Comparison of ENCODE assay signal across 15 mouse cellular contexts in genomic region chr11:118222351-118222885, GRCm38 (mm10). TPM values are rescaled to one million over a fixed set of nuclear protein-coding genes. Genes with fewer than 3 reads are reported as not detected.
DNase-seq lines count a peak whose midpoint lies in the region; ATAC-seq and TF ChIP-seq lines count a peak whose summit lies in the region.
"Had no signal": no experiment of that assay in that cellular context is flagged by ENCODE, and none has a peak within 500 bp of the region (broad histone marks: within the 10 kb centered on the region; RNA-seq: fewer than 3 reads in every experiment).

No protein-coding gene starts in this region.

- ATAC-seq in heart, embryonic 15.5 days (replicated peaks; ENCODE audit: insufficient number of reproducible peaks, insufficient read depth, low FRiP score, low read depth) = no peak
- ATAC-seq: Patski had no signal

- no peaks in the 10 kb centered on the region for H3K9me3 ChIP-seq in heart, embryonic 15.5 days (replicated peaks)
- H3K9me3 ChIP-seq: limb, embryonic 15.5 days; midbrain, embryonic 12.5 days had no signal

- H3K4me3 ChIP-seq in heart, embryonic 15.5 days = no peak overlapping the region
- no peak overlapping the region for H3K4me3 ChIP-seq in layer of hippocampus, adult 2 months
- no peak overlapping the region for H3K4me3 ChIP-seq in brown adipose tissue, adult 24 weeks (ENCODE audit: insufficient read depth, low read depth, low read length)
- H3K4me3 ChIP-seq: limb, embryonic 15.5 days; midbrain, embryonic 12.5 days had no signal

- peaks cover 22% of the 10 kb centered on the region for H3K4me1 ChIP-seq in heart, embryonic 15.5 days (replicated peaks)
- peaks cover 41% of the 10 kb centered on the region for H3K4me1 ChIP-seq in brown adipose tissue, adult 24 weeks (ENCODE audit: control insufficient read depth, insufficient read depth, insufficient read length, low read length)

- no peaks in the 10 kb centered on the region for H3K36me3 ChIP-seq in heart, embryonic 15.5 days
- H3K36me3 ChIP-seq: limb, embryonic 15.5 days; midbrain, embryonic 12.5 days had no signal

- H3K9ac ChIP-seq in heart, embryonic 15.5 days = no peak overlapping the region
- H3K9ac ChIP-seq: limb, embryonic 15.5 days; midbrain, embryonic 12.5 days had no signal

- no peak overlapping the region for H3K4me2 ChIP-seq in heart, embryonic 15.5 days
- H3K4me2 ChIP-seq: limb, embryonic 15.5 days; midbrain, embryonic 12.5 days had no signal

- H3K27ac ChIP-seq in heart, embryonic 15.5 days = peak overlapping the region; percentile 18; the same call in 1 of the 2 replicates
- peak overlapping the region; percentile 2; the same call in 1 of the 2 replicates for H3K27ac ChIP-seq in layer of hippocampus, adult 2 months
- H3K27ac ChIP-seq in brown adipose tissue, adult 24 weeks (replicated peaks; ENCODE audit: low read depth, low read length) = peak overlapping the region; percentile 45
- H3K27ac ChIP-seq: limb, embryonic 15.5 days; midbrain, embryonic 12.5 days had no signal

- DNase-seq in heart, postnatal 36 days = no peak
- no peak for DNase-seq in layer of hippocampus, adult 2 months (ENCODE audit: low spot score in 2 of 2)
- DNase-seq in layer of hippocampus, postnatal 25 days (ENCODE audit: extremely low spot score in 1 of 2, low spot score in 1 of 2) = no peak
- peak; percentile 54 for DNase-seq in CD4-positive, CD25-positive, alpha-beta regulatory T cell, adult 2 months (ENCODE audit: low read depth, low spot score)
- no peak for DNase-seq in thymus, postnatal 36 days
- DNase-seq in thymus, postnatal 10 days (ENCODE audit: low spot score in 2 of 2) = no peak
- DNase-seq: cerebellum, adult 8-10 months; kidney, adult 11 months; right cerebral cortex, postnatal 4 days; thymus, postnatal 4 days had no signal

- H3K27me3 ChIP-seq in heart, embryonic 15.5 days = no peaks in the 10 kb centered on the region
- H3K27me3 ChIP-seq: limb, embryonic 15.5 days; midbrain, embryonic 12.5 days; Patski had no signal

- 56% methylated on average over 6 of the region's 6 CpGs for WGBS in heart, embryonic 15.5 days

- intact Hi-C loops in heart, postnatal 36 days (cut with DNase I) = no loop called here

- TF ChIP-seq CTCF in layer of hippocampus, adult 2 months (conservative IDR thresholded peaks at IDR 0.05) = no peak

RNA-seq across cellular contexts. Expression of gene Cyth1, which starts 26.0 kb away (rescaled TPM):
- 18.0 and 24.4 TPM in 2 replicates for polyA plus RNA-seq in heart, embryonic 15.5 days (2015; fragmentation: Nextera tagmentation; extraction: Ambion mirVana)
- 10 to 100 TPM; 45.6 to 51.6 TPM for total RNA-seq in heart, postnatal 36 days (2021)
- 100 to 1,000 TPM; 101 to 108 TPM for total RNA-seq in layer of hippocampus, adult 2 months (2021)
- total RNA-seq in layer of hippocampus, postnatal 25 days (2021) = 10 to 100 TPM; 96.3 to 99.2 TPM
- 37.2 and 41.9 TPM in 2 replicates for polyA plus RNA-seq in brown adipose tissue, adult 24 weeks (2012; ENCODE audit: insufficient read depth, insufficient read length, missing spikeins)
